Mouse (Mus musculus): ENCODE results near the gene Nrxn1. TPM values are rescaled to one million over a fixed set of nuclear protein-coding genes. Genes with fewer than 3 reads are reported as not detected.

The Nrxn1 gene
- total RNA-seq, 2 experiments from 2014 or later: 412 to 435 TPM

DNA sequence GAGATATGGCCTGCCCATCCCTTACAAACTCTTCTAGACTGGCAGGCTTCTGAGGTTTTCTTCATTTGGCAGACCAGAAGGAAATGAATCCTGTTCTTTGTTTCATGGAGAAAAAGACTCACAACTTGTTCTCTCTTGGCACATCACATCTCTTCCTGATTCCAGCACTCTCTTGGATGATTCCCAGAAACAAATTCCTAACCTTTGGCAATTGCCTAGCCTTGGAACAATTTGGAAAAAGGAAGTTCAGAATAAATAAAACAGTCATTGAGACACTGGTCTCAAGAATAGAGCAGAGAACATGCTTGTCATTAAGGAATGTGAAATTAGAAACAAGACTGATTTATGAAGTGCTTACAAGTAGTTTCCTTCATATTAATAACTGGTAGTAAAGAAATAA, 279.1 kb downstream of the Nrxn1 start:
- no peak for DNase-seq (ENCODE audit: low spot score in 2 of 2)

- no peak for DNase-seq (ENCODE audit: low spot score in 2 of 2)
These were observed 280.4 kb downstream of the Nrxn1 start for GRCm38 (mm10) chr17:90812485-90812884.

DNA sequence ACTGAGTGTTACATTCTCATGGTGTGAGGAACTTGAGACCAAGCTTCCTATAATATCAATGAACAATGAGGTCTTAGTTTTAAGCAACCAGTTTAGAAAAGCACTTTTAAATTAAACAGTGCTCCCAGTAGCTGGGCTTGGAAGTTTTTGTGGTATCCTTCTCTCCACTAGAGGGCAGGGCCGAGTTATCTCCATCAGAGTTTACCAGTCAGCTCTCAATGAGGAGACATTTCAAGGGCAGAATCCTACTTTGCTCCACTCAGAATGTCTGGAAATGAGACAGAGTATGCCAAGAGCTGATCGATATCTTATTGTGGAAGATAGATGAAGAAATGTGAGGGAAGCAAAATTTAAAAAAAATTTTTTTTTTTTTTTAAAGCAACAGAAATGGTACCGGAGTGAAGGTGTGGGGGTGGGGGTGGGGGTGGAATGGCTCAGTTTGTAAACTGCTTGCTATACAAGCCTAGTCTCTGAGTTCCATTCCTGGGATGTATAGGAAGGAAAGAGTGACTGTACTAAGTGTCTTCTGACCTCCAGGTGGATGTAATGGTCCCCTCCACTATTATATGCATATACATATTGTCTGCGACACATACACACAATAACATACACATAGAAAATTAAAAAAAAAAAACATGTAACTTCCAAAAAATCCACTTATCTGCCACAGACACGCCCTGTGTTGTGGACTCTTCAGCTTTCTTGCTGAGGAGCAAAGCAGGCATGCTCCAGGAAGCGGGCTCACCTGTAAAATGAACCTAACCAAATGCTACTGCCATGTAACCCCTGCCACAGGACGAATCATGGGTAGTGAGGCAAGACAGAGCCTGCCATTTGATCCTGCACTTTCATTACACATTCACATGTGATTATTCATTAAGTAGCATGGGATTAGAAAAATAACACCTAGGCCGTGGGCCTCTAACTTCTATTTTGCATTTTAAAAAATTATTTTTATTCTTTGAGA, 283.4 kb downstream of the Nrxn1 start:
- DNase-seq (ENCODE audit: low spot score in 2 of 2): peak; percentile 66 to 90

- no peak for DNase-seq (ENCODE audit: low spot score in 2 of 2)
These were observed 284.6 kb downstream of the Nrxn1 start for GRCm38 (mm10) chr17:90808256-90808655.

- DNase-seq (ENCODE audit: low spot score in 2 of 2): no peak
These were observed 285.7 kb downstream of the Nrxn1 start for GRCm38 (mm10) chr17:90807199-90807598.

DNA sequence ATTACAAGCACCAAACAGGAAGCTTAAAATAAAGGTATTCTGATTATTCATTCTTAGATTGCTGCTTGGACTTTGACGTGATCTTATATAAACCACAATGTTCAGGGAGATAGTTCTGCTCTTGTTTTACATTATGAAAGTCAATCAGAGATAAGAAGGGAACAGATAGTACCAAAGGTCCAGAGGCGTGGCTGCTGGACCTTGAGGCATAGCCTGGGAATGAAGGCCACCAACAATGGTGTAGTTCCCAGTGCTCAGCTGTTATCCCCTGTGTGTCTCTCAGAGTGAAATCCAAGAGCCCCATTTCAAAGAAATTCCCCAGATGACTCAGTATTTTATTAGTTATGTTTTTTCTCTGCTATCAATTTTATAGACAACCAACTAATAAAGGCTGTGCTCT, 294.2 kb downstream of the Nrxn1 start:
- DNase-seq (ENCODE audit: low spot score in 2 of 2): no peak

- DNase-seq (ENCODE audit: low spot score in 2 of 2): no peak
These were observed 295.1 kb downstream of the Nrxn1 start for GRCm38 (mm10) chr17:90797659-90798288.

GRCm38 (mm10) chr17:90796974-90797373, 295.9 kb downstream of the Nrxn1 start:
- no peak for DNase-seq (ENCODE audit: low spot score in 2 of 2)

GRCm38 (mm10) chr17:90788491-90789127, 304.3 kb downstream of the Nrxn1 start:
- DNase-seq (ENCODE audit: low spot score in 2 of 2): no peak

- DNase-seq (ENCODE audit: low spot score in 2 of 2): no peak
These were observed 304.8 kb downstream of the Nrxn1 start for GRCm38 (mm10) chr17:90788040-90788439.

- no peak for DNase-seq (ENCODE audit: low spot score in 2 of 2)
These were observed 305.6 kb downstream of the Nrxn1 start for GRCm38 (mm10) chr17:90787121-90787788.

DNA sequence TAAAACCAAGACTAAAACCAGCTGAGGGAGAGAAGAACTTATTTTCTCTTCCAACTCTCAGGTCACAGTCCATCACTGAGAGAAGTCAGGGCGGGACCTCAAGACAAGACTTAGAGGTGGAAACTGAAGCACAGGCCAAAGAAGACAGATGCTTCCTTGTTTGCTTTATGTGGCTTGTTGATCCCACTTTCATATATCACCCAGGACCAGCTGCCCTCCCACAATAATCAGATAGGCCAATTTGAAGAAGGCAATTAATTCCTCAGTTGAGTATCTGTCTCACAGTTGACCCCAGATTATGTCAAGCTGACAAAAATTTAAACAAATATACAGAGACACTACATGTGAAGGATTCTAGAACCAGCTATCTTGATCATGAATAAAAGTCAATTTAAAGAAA, 312.4 kb downstream of the Nrxn1 start:
- DNase-seq (ENCODE audit: low spot score in 2 of 2): no peak

DNA sequence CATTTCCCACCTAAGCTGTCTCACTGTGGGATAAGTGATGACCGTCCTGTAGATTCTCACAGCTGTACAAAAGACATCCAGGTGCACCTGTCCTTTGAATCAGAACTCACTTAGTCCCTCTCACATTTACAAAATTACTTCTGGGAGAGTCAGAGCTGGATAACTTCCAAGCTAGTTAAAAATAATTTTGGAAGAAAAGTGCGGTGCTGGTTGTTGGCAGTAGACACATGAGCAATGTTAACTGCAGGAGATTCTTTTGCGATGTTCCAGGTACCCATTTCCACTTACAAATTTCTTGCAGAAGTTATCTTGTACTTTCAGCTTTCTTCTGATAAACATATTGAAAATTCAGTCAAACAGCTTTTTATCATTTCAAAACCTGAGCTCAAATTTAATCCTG, 317.5 kb downstream of the Nrxn1 start:
- DNase-seq (ENCODE audit: low spot score in 2 of 2): no peak

- no peak for DNase-seq (ENCODE audit: low spot score in 2 of 2)
These were observed 319.6 kb downstream of the Nrxn1 start for GRCm38 (mm10) chr17:90773233-90773632.

- no peak for DNase-seq (ENCODE audit: low spot score in 2 of 2)
These were observed 324.7 kb downstream of the Nrxn1 start for GRCm38 (mm10) chr17:90768216-90768615.

- no peak for DNase-seq (ENCODE audit: low spot score in 2 of 2)
These were observed 365.7 kb downstream of the Nrxn1 start for GRCm38 (mm10) chr17:90727124-90727523.

DNA sequence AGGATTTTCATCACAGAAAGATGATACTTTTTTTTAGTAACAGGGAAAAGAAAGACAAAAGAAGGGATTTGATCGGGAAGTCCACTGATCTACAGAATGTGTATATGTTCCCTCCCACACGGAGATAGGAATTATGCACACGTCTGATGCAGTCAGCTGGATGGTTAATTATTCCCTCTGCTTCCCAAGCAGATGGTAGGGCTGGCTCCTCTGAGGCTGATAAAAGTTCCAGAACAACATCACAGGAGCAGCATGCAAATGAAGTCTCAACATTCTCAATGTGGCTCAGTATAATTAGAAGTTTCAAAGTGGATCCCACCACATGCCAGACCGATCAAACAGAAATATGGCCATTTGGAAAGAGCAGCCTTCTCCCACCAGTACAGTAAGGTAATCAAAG, 388.1 kb downstream of the Nrxn1 start:
- peak; percentile 35 to 79 for DNase-seq (ENCODE audit: low spot score in 2 of 2)

GRCm38 (mm10) chr17:90702626-90703025, 390.2 kb downstream of the Nrxn1 start:
- DNase-seq (ENCODE audit: low spot score in 2 of 2): no peak

- DNase-seq (ENCODE audit: low spot score in 2 of 2): peak in 1 of 2 experiments; percentile 11
These were observed 396.6 kb downstream of the Nrxn1 start for GRCm38 (mm10) chr17:90696071-90696800.

- DNase-seq (ENCODE audit: low spot score in 2 of 2): no peak
These were observed 397.7 kb downstream of the Nrxn1 start for GRCm38 (mm10) chr17:90695086-90695584.

Measured in layer of hippocampus, adult 18-20 months (tissue).